Mouse (Mus musculus) midbrain, embryonic 12.5 days (tissue): ENCODE measurements around the gene Kif16b. TPM values are rescaled to one million over a fixed set of nuclear protein-coding genes. Genes with fewer than 3 reads are reported as not detected.

Experiments
- ATAC-seq: fragments of 200-750 bp; cut with Nextera tagmentation; 2 replicates; pipeline ENCODE4 v1.8.0; 2017; ENCODE audit warnings: low read depth, moderate TSS enrichment, moderate library complexity; ENCODE audit not compliant: low FRiP score
- H3K27ac ChIP-seq: fragments of 300-500 bp; sonication (generic); replicated peaks from 2 replicates; pipeline ENCODE4 v1.5.1; 2016; ENCODE audit warnings: mild to moderate bottlenecking
- H3K27me3 ChIP-seq: fragments of 300-500 bp; sonication (generic); 2 replicates; pipeline ENCODE4 v1.6.1; 2016; ENCODE audit warnings: mild to moderate bottlenecking
- H3K36me3 ChIP-seq: fragments of 300-500 bp; sonication (generic); 2 replicates; pipeline ENCODE4 v1.6.1; 2016
- H3K4me1 ChIP-seq: fragments of 300-500 bp; sonication (generic); 2 replicates; pipeline ENCODE4 v1.6.1; 2016
- H3K4me2 ChIP-seq: fragments of 300-500 bp; sonication (generic); replicated peaks from 2 replicates; pipeline ENCODE4 v1.6.1; 2016; ENCODE audit warnings: mild to moderate bottlenecking, moderate library complexity
- H3K4me3 ChIP-seq: fragments of 300-500 bp; sonication (generic); 2 replicates; pipeline ENCODE4 v1.5.1; 2016; ENCODE audit warnings: mild to moderate bottlenecking
- H3K9ac ChIP-seq: fragments of 300-500 bp; sonication (generic); replicated peaks from 2 replicates; pipeline ENCODE4 v1.6.1; 2016; ENCODE audit warnings: mild to moderate bottlenecking, moderate library complexity
- H3K9me3 ChIP-seq: fragments of 300-500 bp; sonication (generic); 2 replicates; pipeline ENCODE4 v1.6.1; 2016; ENCODE audit warnings: mild to moderate bottlenecking
- WGBS: fragments of 180-500 bp; shearing (Covaris S2); methylation state at CpG from one replicate; pipeline ENCODE4 v1.1.7; 2016; 5-methylcytosine and 5-hydroxymethylcytosine counted together
- polyA plus RNA-seq: library from polyadenylated mRNA; unstranded; fragments of >200 nt; fragmentation: Nextera tagmentation; extraction: Ambion mirVana; gene quantifications from 2 replicates; pipeline ENCODE4 v1.2.1, GENCODE M21; 2016

Kif16b gene
- polyA plus RNA-seq, 1 experiment from 2014 or later, result 7.3 TPM

DNA sequence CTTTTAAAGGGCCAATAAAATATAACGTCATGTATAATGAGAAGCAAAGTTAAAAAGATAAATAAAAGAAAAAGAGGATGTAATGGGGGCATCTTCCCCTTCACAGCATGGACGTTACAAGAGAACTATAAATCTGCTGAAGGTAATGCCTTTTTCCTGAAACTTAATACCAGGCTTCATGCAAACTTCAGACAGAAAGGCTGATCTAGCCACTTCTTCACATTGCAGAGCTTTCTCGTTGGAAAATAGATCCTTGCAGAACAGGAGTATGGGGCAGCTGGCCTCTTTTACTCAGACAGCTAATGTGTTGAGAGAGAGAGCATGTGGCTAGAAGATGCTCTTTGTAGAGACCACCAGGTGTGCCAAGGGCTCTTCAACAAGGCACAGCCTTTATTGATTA lies 276.2 kb downstream of the Kif16b start:
- 81% methylated on average over 3 of the region's 3 CpGs for WGBS
- H3K9ac ChIP-seq, result no peak overlapping the region
- no peaks in the 10 kb centered on the region for H3K9me3 ChIP-seq
- H3K36me3 ChIP-seq, result no peaks in the 10 kb centered on the region
- H3K4me3 ChIP-seq, result no peak overlapping the region
- H3K4me1 ChIP-seq, result no peaks in the 10 kb centered on the region
- no peak overlapping the region for H3K27ac ChIP-seq
- H3K27me3 ChIP-seq, result peaks cover 6% of the 10 kb centered on the region; the same call in 1 of the 2 replicates
- no peak for ATAC-seq
- H3K4me2 ChIP-seq, result no peak overlapping the region

- Histone ChIP-seq H3K4me1 (no peaks in the 10 kb centered on the region), H3K9me3 (no peaks in the 10 kb centered on the region), H3K9ac (no peak overlapping the region), H3K27ac (no peak overlapping the region), H3K36me3 (no peaks in the 10 kb centered on the region), H3K27me3 (peaks cover 6% of the 10 kb centered on the region; the same call in 1 of the 2 replicates), H3K4me3 (no peak overlapping the region), H3K4me2 (no peak overlapping the region)
- 92% methylated on average over 2 of the region's 2 CpGs for WGBS
- no peak for ATAC-seq
Measured at GRCm38 (mm10) chr2:142624254-142624653, 277.1 kb downstream of the Kif16b start.

GRCm38 (mm10) chr2:142621152-142621551 lies 280.2 kb downstream of the Kif16b start:
- WGBS, result 97% methylated on average over 4 of the region's 4 CpGs

GRCm38 (mm10) chr2:142619926-142620325 lies 281.4 kb downstream of the Kif16b start:
- Histone ChIP-seq H3K27ac (no peak overlapping the region), H3K4me1 (no peaks in the 10 kb centered on the region), H3K4me2 (no peak overlapping the region), H3K9ac (no peak overlapping the region), H3K36me3 (0 out of 2 replicates have a peak, but pooled peaks cover 4% of the 10 kb centered on the region), H3K9me3 (peaks cover 4% of the 10 kb centered on the region; the same call in 1 of the 2 replicates), H3K27me3 (0 out of 2 replicates have a peak, but pooled peaks cover under 1% of the 10 kb centered on the region), H3K4me3 (no peak overlapping the region)
- no peak for ATAC-seq

More at GRCm38 (mm10) chr2:142621152-142621551, 280.2 kb downstream of the Kif16b start:
- Histone ChIP-seq H3K4me1 (no peaks in the 10 kb centered on the region), H3K4me3 (no peak overlapping the region), H3K36me3 (0 out of 2 replicates have a peak, but pooled peaks cover 2% of the 10 kb centered on the region), H3K27me3 (no peaks in the 10 kb centered on the region), H3K9ac (no peak overlapping the region), H3K9me3 (peaks cover 4% of the 10 kb centered on the region; the same call in 1 of the 2 replicates), H3K4me2 (no peak overlapping the region), H3K27ac (no peak overlapping the region)
- no peak for ATAC-seq

GRCm38 (mm10) chr2:142614535-142614934 lies 286.8 kb downstream of the Kif16b start:
- ATAC-seq, result no peak
- 86% methylated on average over 5 of the region's 5 CpGs for WGBS

GRCm38 (mm10) chr2:142612359-142612953 lies 288.9 kb downstream of the Kif16b start:
- Histone ChIP-seq H3K4me2 (no peak overlapping the region), H3K36me3 (0 out of 2 replicates have a peak, but pooled peaks cover 4% of the 10 kb centered on the region), H3K27ac (no peak overlapping the region), H3K4me1 (no peaks in the 10 kb centered on the region), H3K4me3 (no peak overlapping the region), H3K9ac (no peak overlapping the region), H3K9me3 (peaks cover 4% of the 10 kb centered on the region; the same call in 1 of the 2 replicates), H3K27me3 (peaks cover 12% of the 10 kb centered on the region)
- ATAC-seq, result no peak
- WGBS, result 79% methylated on average over 5 of the region's 5 CpGs

More at GRCm38 (mm10) chr2:142614535-142614934, 286.8 kb downstream of the Kif16b start:
- Histone ChIP-seq H3K4me1 (no peaks in the 10 kb centered on the region), H3K27ac (no peak overlapping the region), H3K4me2 (no peak overlapping the region), H3K9ac (no peak overlapping the region), H3K36me3 (0 out of 2 replicates have a peak, but pooled peaks cover 4% of the 10 kb centered on the region), H3K4me3 (no peak overlapping the region), H3K27me3 (peaks cover 12% of the 10 kb centered on the region), H3K9me3 (peaks cover 4% of the 10 kb centered on the region; the same call in 1 of the 2 replicates)

- Histone ChIP-seq H3K4me2 (no peak overlapping the region), H3K4me3 (no peak overlapping the region), H3K36me3 (0 out of 2 replicates have a peak, but pooled peaks cover 2% of the 10 kb centered on the region), H3K9me3 (peaks cover under 1% of the 10 kb centered on the region; the same call in 1 of the 2 replicates), H3K4me1 (no peaks in the 10 kb centered on the region), H3K27ac (no peak overlapping the region), H3K9ac (no peak overlapping the region), H3K27me3 (peaks cover 12% of the 10 kb centered on the region)
- WGBS, result 88% methylated on average over 6 of the region's 6 CpGs
- no peak for ATAC-seq
Measured at GRCm38 (mm10) chr2:142611113-142611512, 290.2 kb downstream of the Kif16b start.

- Histone ChIP-seq H3K4me1 (no peaks in the 10 kb centered on the region), H3K4me2 (no peak overlapping the region), H3K27ac (no peak overlapping the region), H3K9me3 (no peaks in the 10 kb centered on the region), H3K36me3 (no peaks in the 10 kb centered on the region), H3K4me3 (no peak overlapping the region), H3K9ac (no peak overlapping the region), H3K27me3 (peaks cover 12% of the 10 kb centered on the region)
- ATAC-seq, result no peak
- 84% methylated on average over 5 of the region's 5 CpGs for WGBS
Measured at GRCm38 (mm10) chr2:142610206-142610605, 291.1 kb downstream of the Kif16b start.

- no peaks in the 10 kb centered on the region for H3K9me3 ChIP-seq
- peak; percentile 9; the same call in 1 of the 2 replicates for ATAC-seq
- no peak overlapping the region for H3K4me3 ChIP-seq
- no peaks in the 10 kb centered on the region for H3K36me3 ChIP-seq
- no peak overlapping the region; the same call in 1 of the 2 replicates for H3K27ac ChIP-seq
- H3K9ac ChIP-seq, result no peak overlapping the region
- peaks cover 10% of the 10 kb centered on the region for H3K27me3 ChIP-seq
- no peak overlapping the region for H3K4me2 ChIP-seq
- WGBS, result 85% methylated on average over 17 of the region's 17 CpGs
- H3K4me1 ChIP-seq, result no peaks in the 10 kb centered on the region
Measured at GRCm38 (mm10) chr2:142608778-142609177, 292.6 kb downstream of the Kif16b start.

DNA sequence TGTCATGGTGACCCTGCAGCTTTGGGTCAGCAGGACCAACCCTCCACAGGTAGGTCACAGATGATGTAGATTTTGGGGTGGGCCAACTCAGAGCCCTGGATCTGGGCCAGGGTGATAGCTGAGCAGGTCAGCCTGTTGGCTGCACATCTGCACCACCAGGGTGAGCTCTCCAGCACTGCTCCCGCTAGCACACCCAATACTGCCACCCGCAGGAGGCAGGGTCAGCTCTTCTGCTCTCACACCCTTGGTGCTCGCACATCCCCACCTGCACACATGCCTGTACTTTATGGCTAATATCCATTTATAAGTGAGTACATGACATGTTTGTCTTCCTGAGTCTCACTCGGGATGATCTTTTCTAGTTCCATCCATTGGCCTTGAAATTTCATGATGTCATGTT lies 296.6 kb downstream of the Kif16b start:
- no peak overlapping the region for H3K9ac ChIP-seq
- H3K27ac ChIP-seq, result no peak overlapping the region
- no peaks in the 10 kb centered on the region for H3K4me1 ChIP-seq
- no peak for ATAC-seq
- H3K4me2 ChIP-seq, result no peak overlapping the region
- no peaks in the 10 kb centered on the region for H3K9me3 ChIP-seq
- no peak overlapping the region for H3K4me3 ChIP-seq
- no peaks in the 10 kb centered on the region for H3K36me3 ChIP-seq
- H3K27me3 ChIP-seq, result peaks cover 9% of the 10 kb centered on the region
- WGBS, result 82% methylated on average over 4 of the region's 4 CpGs

- ATAC-seq, result no peak
- no peak overlapping the region for H3K9ac ChIP-seq
- no peaks in the 10 kb centered on the region for H3K36me3 ChIP-seq
- 66% methylated on average over 2 of the region's 2 CpGs for WGBS
- peaks cover 13% of the 10 kb centered on the region for H3K27me3 ChIP-seq
- no peaks in the 10 kb centered on the region for H3K4me1 ChIP-seq
- no peak overlapping the region for H3K27ac ChIP-seq
- no peak overlapping the region for H3K4me2 ChIP-seq
- no peaks in the 10 kb centered on the region for H3K9me3 ChIP-seq
- no peak overlapping the region for H3K4me3 ChIP-seq
Measured at GRCm38 (mm10) chr2:142603210-142603609, 298.1 kb downstream of the Kif16b start.

DNA sequence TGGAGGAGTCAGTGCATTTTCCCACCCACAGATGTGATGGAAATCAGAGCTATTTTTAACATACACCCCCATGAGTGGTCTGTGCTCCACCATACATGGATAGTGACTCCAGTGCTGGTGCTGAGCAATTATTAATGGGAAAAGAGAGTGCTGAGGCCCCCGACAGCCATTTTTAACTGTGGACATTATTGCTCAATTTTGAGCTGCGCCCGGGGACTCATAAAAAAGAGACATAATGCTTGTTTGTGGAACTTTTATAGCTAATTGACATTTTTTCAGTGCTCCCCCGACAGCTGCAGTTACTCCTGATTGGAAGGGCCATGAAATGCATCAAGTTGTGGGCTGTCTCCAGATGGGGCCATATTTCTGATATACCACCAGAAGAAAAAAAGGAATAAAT lies 302.1 kb downstream of the Kif16b start:
- ATAC-seq, result no peak
- no peak overlapping the region for H3K27ac ChIP-seq
- H3K36me3 ChIP-seq, result no peaks in the 10 kb centered on the region
- H3K4me2 ChIP-seq, result no peak overlapping the region
- H3K4me1 ChIP-seq, result no peaks in the 10 kb centered on the region
- no peak overlapping the region for H3K9ac ChIP-seq
- H3K27me3 ChIP-seq, result peaks cover 31% of the 10 kb centered on the region
- no peaks in the 10 kb centered on the region for H3K9me3 ChIP-seq
- WGBS, result 85% methylated on average over 4 of the region's 4 CpGs
- no peak overlapping the region for H3K4me3 ChIP-seq
